Mouse (Mus musculus) limb, embryonic 11.5 days (tissue): ENCODE measurements at regions not wholly inside any gene's neighbourhood (a gene's known extent, or its start where the extent isn't known, plus 50 kb on each side); places are given as distances from the start of the nearest gene placed in this dataset.
A peak's percentile ranks its signal among the peaks of the same experiment; 100 is the strongest.

ENCODE experiments used
- ATAC-seq: fragments of 200-750 bp; cut with Nextera tagmentation; 2 replicates; pipeline ENCODE4 v1.8.0; 2017; ENCODE audit warnings: low read depth; ENCODE audit not compliant: insufficient number of reproducible peaks, low FRiP score, low TSS enrichment
- DNase-seq: peaks from one replicate; pipeline ENCODE4 v3.0.0-alpha.2; 2015; ENCODE audit warnings: low spot score
- H3K27ac ChIP-seq: fragments of 300-500 bp; sonication (generic); replicated peaks from 2 replicates; pipeline ENCODE4 v1.5.1; 2014; ENCODE audit warnings: low read depth, mild to moderate bottlenecking, low read length
- H3K27me3 ChIP-seq: fragments of 300-500 bp; sonication (generic); 2 replicates; pipeline ENCODE4 v1.6.1; 2014; ENCODE audit warnings: mild to moderate bottlenecking, low read length, mixed read lengths; ENCODE audit not compliant: control insufficient read depth, insufficient read depth
- H3K36me3 ChIP-seq: fragments of 300-500 bp; sonication (generic); 2 replicates; pipeline ENCODE4 v1.6.1; 2014; ENCODE audit warnings: mild to moderate bottlenecking, low read length, moderate library complexity, mixed read lengths; ENCODE audit not compliant: control insufficient read depth, insufficient read depth
- H3K4me1 ChIP-seq: fragments of 300-500 bp; sonication (generic); 2 replicates; pipeline ENCODE4 v1.6.1; 2014; ENCODE audit warnings: low read length, mixed read lengths; ENCODE audit not compliant: control insufficient read depth, insufficient read depth
- H3K4me2 ChIP-seq: fragments of 300-500 bp; sonication (generic); 2 replicates; pipeline ENCODE4 v1.6.1; 2014; ENCODE audit warnings: low read depth, mild to moderate bottlenecking, moderate library complexity; ENCODE audit not compliant: severe bottlenecking
- H3K4me3 ChIP-seq: fragments of 300-500 bp; sonication (generic); 2 replicates; pipeline ENCODE4 v1.5.1; 2014; ENCODE audit warnings: low read depth, low read length
- H3K9ac ChIP-seq: fragments of 300-500 bp; sonication (generic); 2 replicates; pipeline ENCODE4 v1.6.1; 2014; ENCODE audit warnings: mild to moderate bottlenecking, low read length
- H3K9me3 ChIP-seq: fragments of 300-500 bp; sonication (generic); 2 replicates; pipeline ENCODE4 v1.6.1; 2016; ENCODE audit warnings: low read length; ENCODE audit not compliant: control insufficient read depth
- WGBS: fragments of 180-500 bp; shearing (Covaris S2); extraction: QIAGEN DNeasy Blood & Tissue Kit; methylation state at CpG from one replicate; pipeline ENCODE4 v1.1.7; 2014; 5-methylcytosine and 5-hydroxymethylcytosine counted together

DNA sequence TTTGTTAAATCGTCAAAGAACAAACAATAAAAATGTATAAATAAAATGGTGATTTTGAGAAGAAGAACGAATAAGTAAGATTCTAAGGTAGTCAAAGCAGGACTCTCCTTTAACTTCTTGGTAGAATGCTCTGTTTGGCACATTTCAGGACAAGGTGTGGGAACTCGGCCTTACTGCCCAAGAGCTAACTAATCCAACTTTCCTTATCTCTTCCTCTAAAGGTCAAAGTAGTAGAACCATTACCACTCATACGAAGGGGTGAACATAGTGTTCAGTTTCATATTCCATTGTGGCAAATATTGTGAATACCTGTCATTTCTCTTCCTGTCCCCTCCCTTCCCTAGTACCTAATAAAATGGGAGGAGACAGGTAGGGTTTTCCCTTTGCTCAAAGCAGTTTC, 313.6 kb upstream of the N6amt1 start:
- H3K27ac ChIP-seq, result no peak overlapping the region
- H3K4me3 ChIP-seq, result no peak overlapping the region
- DNase-seq (no peak), ATAC-seq (no peak)
- WGBS, result 81% methylated on average over 4 of the region's 4 CpGs
- H3K4me2 ChIP-seq, result no peak overlapping the region
- H3K27me3 ChIP-seq, result no peaks in the 10 kb centered on the region
- no peaks in the 10 kb centered on the region for H3K36me3 ChIP-seq
- no peak overlapping the region for H3K9ac ChIP-seq
- H3K4me1 ChIP-seq, result no peaks in the 10 kb centered on the region
- H3K9me3 ChIP-seq, result no peaks in the 10 kb centered on the region

DNA sequence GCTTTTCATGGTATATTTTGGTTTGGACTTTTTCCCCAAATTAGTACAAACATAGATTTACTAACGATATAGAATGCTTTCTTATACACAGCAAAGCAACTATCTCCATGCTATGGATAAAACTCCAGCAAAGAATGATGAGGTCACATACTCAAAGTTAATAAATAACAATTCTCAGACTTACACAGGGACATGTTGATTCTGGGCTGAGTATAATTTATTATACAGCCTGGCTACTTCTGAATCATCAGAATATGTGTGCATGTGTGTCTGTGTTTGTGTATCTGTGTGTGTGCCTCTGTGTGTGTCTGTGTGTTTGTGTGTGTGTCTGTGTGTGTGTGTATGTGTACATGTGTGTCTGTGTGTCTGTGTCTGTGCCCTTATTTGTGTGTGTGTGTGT, 314.1 kb upstream of the N6amt1 start:
- H3K4me1 ChIP-seq, result no peaks in the 10 kb centered on the region
- H3K9ac ChIP-seq, result no peak overlapping the region
- DNase-seq, result no peak
- no peaks in the 10 kb centered on the region for H3K9me3 ChIP-seq
- no peak for ATAC-seq
- no peaks in the 10 kb centered on the region for H3K27me3 ChIP-seq
- H3K4me3 ChIP-seq, result no peak overlapping the region
- no peak overlapping the region for H3K4me2 ChIP-seq
- H3K36me3 ChIP-seq, result no peaks in the 10 kb centered on the region
- WGBS, result 79% methylated on average over 1 of the region's 1 CpGs
- H3K27ac ChIP-seq, result no peak overlapping the region

DNA sequence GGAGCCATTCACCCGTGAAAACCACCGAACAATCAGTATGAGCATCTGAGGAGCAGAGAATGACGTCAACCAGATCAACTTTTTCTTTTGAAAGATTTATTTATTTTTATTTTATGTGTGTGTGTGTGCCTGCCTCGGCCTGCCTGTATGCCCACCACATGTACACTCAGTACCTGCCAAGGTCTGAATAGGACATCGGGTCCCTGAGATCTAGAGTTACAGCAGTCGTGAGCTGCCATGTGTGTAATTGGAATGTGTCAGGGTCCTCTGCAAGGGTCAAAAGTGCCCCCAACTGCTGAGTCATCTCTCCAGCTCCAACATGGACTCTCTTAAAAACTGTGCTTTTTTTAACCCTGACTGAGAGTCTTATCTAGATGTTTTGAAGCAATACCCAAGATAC, 316.9 kb upstream of the N6amt1 start:
- Histone ChIP-seq H3K9me3 (no peaks in the 10 kb centered on the region), H3K4me2 (no peak overlapping the region), H3K36me3 (no peaks in the 10 kb centered on the region), H3K4me1 (no peaks in the 10 kb centered on the region), H3K9ac (no peak overlapping the region), H3K27me3 (no peaks in the 10 kb centered on the region), H3K4me3 (no peak overlapping the region), H3K27ac (no peak overlapping the region)
- DNase-seq, result no peak
- no peak for ATAC-seq
- WGBS, result 83% methylated on average over 6 of the region's 6 CpGs

DNA sequence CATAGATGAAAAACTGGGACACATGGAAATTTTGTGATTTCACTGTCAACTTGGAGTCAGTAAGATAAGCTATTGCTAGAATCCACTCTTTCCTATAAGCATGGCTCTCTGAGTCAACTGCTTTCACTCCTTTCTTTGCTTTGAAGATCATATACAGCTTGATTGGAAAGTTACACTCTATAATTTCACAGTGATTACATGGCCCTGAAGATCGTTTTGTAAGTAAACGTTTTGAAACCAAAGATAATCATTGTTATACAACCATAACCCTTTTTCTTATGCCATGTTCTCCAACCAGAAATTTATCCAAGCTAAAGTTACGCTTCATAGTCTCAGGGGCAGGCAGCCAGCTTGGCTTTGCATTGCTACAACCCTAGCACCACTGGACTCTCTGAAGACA, 322.1 kb upstream of the N6amt1 start:
- Histone ChIP-seq H3K27ac (no peak overlapping the region), H3K9ac (no peak overlapping the region), H3K9me3 (no peaks in the 10 kb centered on the region), H3K27me3 (no peaks in the 10 kb centered on the region), H3K4me3 (no peak overlapping the region), H3K36me3 (no peaks in the 10 kb centered on the region), H3K4me2 (no peak overlapping the region), H3K4me1 (no peaks in the 10 kb centered on the region)
- no peak for ATAC-seq
- WGBS, result 77% methylated on average over 3 of the region's 3 CpGs
- no peak for DNase-seq

DNA sequence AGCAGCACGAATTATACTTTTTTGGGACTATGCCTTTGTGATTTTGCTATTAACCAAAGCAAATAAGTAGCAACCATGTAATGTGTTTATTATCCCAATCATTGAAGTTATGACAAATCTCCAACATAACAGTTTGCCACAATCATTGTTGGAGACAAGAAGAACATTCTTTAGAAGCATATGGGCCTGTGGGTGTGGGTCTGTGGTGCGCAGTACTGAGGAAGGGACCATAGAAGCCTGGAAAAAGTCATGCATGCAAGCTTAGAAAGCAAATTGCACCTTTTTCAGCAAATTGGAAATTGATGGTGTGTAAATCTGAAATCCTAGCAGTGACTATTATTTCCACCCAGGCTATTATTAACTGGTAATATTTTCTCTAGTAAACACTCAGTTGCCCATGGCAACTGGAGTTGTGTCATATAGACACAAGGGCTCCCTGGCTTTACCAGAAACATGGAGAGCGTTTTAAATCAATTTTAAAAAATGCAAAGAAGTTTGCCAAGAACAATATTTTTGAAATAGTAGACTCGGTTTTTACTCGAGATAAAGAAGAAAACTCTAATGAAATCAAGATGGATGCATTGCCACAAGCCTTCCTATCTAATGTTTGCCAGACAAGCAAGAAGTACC, 325.4 kb upstream of the N6amt1 start:
- Histone ChIP-seq H3K4me2 (no peak overlapping the region), H3K4me1 (no peaks in the 10 kb centered on the region), H3K9me3 (no peaks in the 10 kb centered on the region), H3K27me3 (no peaks in the 10 kb centered on the region), H3K9ac (no peak overlapping the region), H3K4me3 (no peak overlapping the region), H3K27ac (no peak overlapping the region), H3K36me3 (no peaks in the 10 kb centered on the region)
- DNase-seq (no peak), ATAC-seq (no peak)
- WGBS, result 81% methylated on average over 5 of the region's 5 CpGs

DNA sequence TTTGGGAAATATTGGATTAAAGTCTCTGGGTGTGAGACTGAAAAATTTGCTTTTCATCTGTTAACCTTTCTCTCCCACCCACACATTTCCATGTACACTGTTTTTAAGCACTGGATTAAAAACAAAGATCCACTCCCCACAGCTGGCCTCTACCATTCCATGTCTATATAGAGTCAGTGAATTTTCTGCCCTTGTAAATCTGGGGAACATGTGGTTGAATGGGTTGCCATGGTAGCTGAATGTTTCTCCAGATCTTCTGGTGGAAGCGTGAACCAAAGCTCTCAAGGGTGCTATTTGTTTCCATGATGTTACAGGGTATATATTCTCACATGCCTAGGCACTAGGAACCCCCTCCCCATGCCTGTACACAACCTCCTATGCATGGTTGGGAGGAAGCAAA, 326.4 kb upstream of the N6amt1 start:
- ATAC-seq (no peak), DNase-seq (no peak)
- Histone ChIP-seq H3K9ac (no peak overlapping the region), H3K9me3 (no peaks in the 10 kb centered on the region), H3K4me1 (no peaks in the 10 kb centered on the region), H3K4me2 (no peak overlapping the region), H3K27me3 (no peaks in the 10 kb centered on the region), H3K36me3 (no peaks in the 10 kb centered on the region), H3K4me3 (no peak overlapping the region), H3K27ac (no peak overlapping the region)
- WGBS, result 62% methylated on average over 1 of the region's 1 CpGs

DNA sequence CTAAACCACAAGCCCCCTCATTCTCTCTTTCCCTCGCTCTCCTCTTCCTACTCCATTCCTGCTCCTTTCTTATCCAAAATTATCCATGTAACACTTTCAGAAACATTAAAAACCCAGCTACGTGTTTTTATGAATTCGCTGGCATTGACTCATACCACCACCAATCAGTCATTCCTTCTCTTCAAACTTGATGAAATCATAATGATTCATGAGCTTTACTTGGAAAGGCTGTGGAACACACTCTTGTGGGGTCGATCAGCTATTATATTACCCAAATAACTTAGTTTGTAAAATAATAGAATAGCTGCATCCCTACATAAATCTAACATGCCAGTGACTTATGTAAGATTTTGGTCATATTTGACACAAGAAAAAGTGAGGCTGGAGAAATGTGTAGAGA, 331.9 kb upstream of the N6amt1 start:
- no peak overlapping the region for H3K9ac ChIP-seq
- H3K36me3 ChIP-seq, result no peaks in the 10 kb centered on the region
- no peak for DNase-seq
- no peak overlapping the region for H3K4me2 ChIP-seq
- 92% methylated on average over 4 of the region's 4 CpGs for WGBS
- no peaks in the 10 kb centered on the region for H3K9me3 ChIP-seq
- H3K4me3 ChIP-seq, result no peak overlapping the region
- no peak for ATAC-seq
- no peaks in the 10 kb centered on the region for H3K4me1 ChIP-seq
- no peak overlapping the region for H3K27ac ChIP-seq
- H3K27me3 ChIP-seq, result no peaks in the 10 kb centered on the region

DNA sequence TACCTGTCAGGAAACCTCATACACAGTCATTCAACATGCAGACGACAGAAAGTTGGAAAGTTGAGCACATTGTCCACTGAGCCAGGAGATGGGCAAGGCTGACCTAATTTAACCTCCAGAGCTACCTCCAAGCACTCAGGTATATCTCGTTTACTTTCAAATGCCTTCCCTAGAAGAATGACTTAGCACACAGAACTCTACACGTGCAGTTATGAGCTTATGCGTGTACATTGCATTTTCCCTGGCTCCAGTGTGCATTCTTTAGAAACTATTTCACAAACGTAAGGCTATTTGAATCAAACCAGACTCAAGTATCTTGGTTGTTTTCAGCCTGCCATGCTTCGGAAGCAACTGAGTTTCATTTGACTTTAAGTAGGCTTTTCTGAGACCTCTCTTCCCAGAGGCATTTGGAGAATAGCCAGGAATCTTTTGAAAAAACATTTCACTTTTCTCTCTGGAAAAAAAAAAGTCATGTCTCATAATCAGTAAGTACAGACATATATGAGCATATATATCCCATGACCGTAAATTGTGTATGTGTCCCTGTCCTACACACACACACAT, 336.8 kb upstream of the N6amt1 start:
- no peak overlapping the region for H3K4me2 ChIP-seq

DNA sequence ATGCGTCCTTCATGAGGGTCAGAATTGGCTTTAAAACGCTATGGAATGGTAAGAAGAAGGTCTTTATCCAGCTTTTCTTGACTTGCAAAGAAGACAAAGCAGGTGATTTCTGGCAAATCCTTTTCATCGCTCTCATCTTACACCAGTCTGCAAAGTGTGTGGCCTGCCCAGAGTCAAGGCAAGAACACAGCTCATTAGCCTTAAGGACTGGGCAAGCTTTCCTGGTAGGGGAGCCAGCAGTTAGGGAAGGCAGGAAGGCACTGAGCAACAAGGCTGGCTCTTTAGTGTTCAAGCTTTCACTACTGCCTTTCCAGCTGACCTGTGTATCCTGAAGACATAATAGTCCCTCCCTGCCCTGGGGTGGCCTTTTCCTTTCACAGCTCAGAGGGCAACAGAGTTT, 352.4 kb upstream of the N6amt1 start:
- ATAC-seq, result 0 out of 2 replicates have a peak, but pooled peaks have one; percentile 45
- Histone ChIP-seq H3K9ac (no peak overlapping the region), H3K4me1 (no peaks in the 10 kb centered on the region; the same call in 1 of the 2 replicates), H3K4me3 (no peak overlapping the region), H3K4me2 (peak overlapping the region; percentile 13; the same call in 1 of the 2 replicates), H3K27ac (no peak overlapping the region), H3K36me3 (no peaks in the 10 kb centered on the region), H3K9me3 (no peaks in the 10 kb centered on the region), H3K27me3 (no peaks in the 10 kb centered on the region)
- peak; percentile 34 for DNase-seq
- 72% methylated on average over 3 of the region's 3 CpGs for WGBS

More for the DNA sequence above, 336.8 kb upstream of the N6amt1 start:
- DNase-seq, result no peak
- H3K4me1 ChIP-seq, result no peaks in the 10 kb centered on the region
- H3K27ac ChIP-seq, result no peak overlapping the region
- WGBS, result 85% methylated on average over 7 of the region's 7 CpGs
- no peaks in the 10 kb centered on the region for H3K9me3 ChIP-seq
- H3K4me3 ChIP-seq, result no peak overlapping the region
- H3K27me3 ChIP-seq, result no peaks in the 10 kb centered on the region
- ATAC-seq, result no peak
- no peaks in the 10 kb centered on the region for H3K36me3 ChIP-seq
- no peak overlapping the region for H3K9ac ChIP-seq
